Mouse (Mus musculus) heart, embryonic 10.5 days (tissue): ENCODE measurements around the gene Bud23. TPM values are rescaled to one million over a fixed set of nuclear protein-coding genes. Genes with fewer than 3 reads are reported as not detected.

Source experiments
- DNase-seq: peaks from one replicate; pipeline ENCODE4 v3.0.0-alpha.2; 2017; ENCODE audit warnings: low spot score
- H3K27ac ChIP-seq: fragments of 300-500 bp; sonication (generic); 2 replicates; pipeline ENCODE4 v1.5.1; 2016; ENCODE audit warnings: mild to moderate bottlenecking
- H3K27me3 ChIP-seq: fragments of 300-500 bp; sonication (generic); 2 replicates; pipeline ENCODE4 v1.6.1; 2016; ENCODE audit warnings: mild to moderate bottlenecking; ENCODE audit not compliant: poor library complexity, insufficient read depth, severe bottlenecking
- H3K36me3 ChIP-seq: fragments of 300-500 bp; sonication (generic); 2 replicates; pipeline ENCODE4 v1.6.1; 2016; ENCODE audit warnings: mild to moderate bottlenecking, moderate library complexity
- H3K4me1 ChIP-seq: fragments of 300-500 bp; sonication (generic); 2 replicates; pipeline ENCODE4 v1.6.1; 2016; ENCODE audit warnings: mild to moderate bottlenecking
- H3K4me3 ChIP-seq: fragments of 300-500 bp; sonication (generic); 2 replicates; pipeline ENCODE4 v1.5.1; 2016; ENCODE audit warnings: mild to moderate bottlenecking, moderate library complexity
- H3K9me3 ChIP-seq: fragments of 300-500 bp; sonication (generic); 2 replicates; pipeline ENCODE4 v1.6.1; 2016; ENCODE audit warnings: mild to moderate bottlenecking, moderate library complexity
- WGBS: fragments of 180-500 bp; shearing (Covaris S2); methylation state at CpG from one replicate; pipeline ENCODE4 v1.1.7; 2016; 5-methylcytosine and 5-hydroxymethylcytosine counted together
- polyA plus RNA-seq: library from polyadenylated mRNA; unstranded; fragments of >200 nt; fragmentation: Nextera tagmentation; extraction: Ambion mirVana; gene quantifications from 2 replicates; pipeline ENCODE4 v1.2.1, GENCODE M21; 2016

Gene Bud23
- polyA plus RNA-seq, 1 experiment from 2014 or later: 134 TPM

- DNase-seq: no peak
- WGBS: 44% methylated on average over 18 of the region's 18 CpGs
- peaks cover 11% of the 10 kb centered on the region; the same call in 1 of the 2 replicates for H3K36me3 ChIP-seq
- H3K4me1 ChIP-seq: peaks cover 34% of the 10 kb centered on the region
- peak overlapping the region; percentile 28; the same call in 1 of the 2 replicates for H3K4me3 ChIP-seq
- H3K27ac ChIP-seq: peak overlapping the region; percentile 56; the same call in 1 of the 2 replicates
- no peaks in the 10 kb centered on the region for H3K9me3 ChIP-seq
- H3K27me3 ChIP-seq: no peaks in the 10 kb centered on the region
Measured at GRCm38 (mm10) chr5:135029007-135029854, 35.5 kb downstream of the Bud23 start.

GRCm38 (mm10) chr5:135025899-135026298 lies 38.9 kb downstream of the Bud23 start:
- no peak for DNase-seq
- Histone ChIP-seq H3K4me3 (peak overlapping the region; percentile 33), H3K27me3 (no peaks in the 10 kb centered on the region; the same call in 1 of the 2 replicates), H3K4me1 (peaks cover 41% of the 10 kb centered on the region), H3K36me3 (no peaks in the 10 kb centered on the region), H3K27ac (peak overlapping the region; percentile 47; the same call in 1 of the 2 replicates), H3K9me3 (no peaks in the 10 kb centered on the region)
- WGBS: 12% methylated on average over 7 of the region's 7 CpGs

GRCm38 (mm10) chr5:135024665-135025224 lies 40.0 kb downstream of the Bud23 start:
- WGBS: 48% methylated on average over 11 of the region's 11 CpGs
- Histone ChIP-seq H3K4me1 (peaks cover 41% of the 10 kb centered on the region), H3K9me3 (no peaks in the 10 kb centered on the region), H3K4me3 (peak overlapping the region; percentile 85), H3K36me3 (no peaks in the 10 kb centered on the region), H3K27me3 (no peaks in the 10 kb centered on the region; the same call in 1 of the 2 replicates), H3K27ac (peak overlapping the region; percentile 10; the same call in 1 of the 2 replicates)
- peak; percentile 89 for DNase-seq

- WGBS: 1% methylated on average over 60 of the region's 61 CpGs
- Histone ChIP-seq H3K4me1 (peaks cover 30% of the 10 kb centered on the region), H3K27ac (peak within 1 kb of the TSS; percentile 85)
Measured at GRCm38 (mm10) chr5:135023344-135024173, 41.2 kb downstream of the Bud23 start, which contains the start of gene Stx1a. Stx1a (plus strand) TSS chr5:135023482.

GRCm38 (mm10) chr5:135021814-135022213 lies 42.9 kb downstream of the Bud23 start:
- H3K4me3 ChIP-seq: no peak overlapping the region
- 76% methylated on average over 6 of the region's 6 CpGs for WGBS
- no peaks in the 10 kb centered on the region; the same call in 1 of the 2 replicates for H3K27me3 ChIP-seq
- no peak overlapping the region for H3K27ac ChIP-seq
- DNase-seq: no peak
- H3K9me3 ChIP-seq: no peaks in the 10 kb centered on the region
- H3K36me3 ChIP-seq: no peaks in the 10 kb centered on the region
- H3K4me1 ChIP-seq: peaks cover 25% of the 10 kb centered on the region

More at GRCm38 (mm10) chr5:135023344-135024173, 41.2 kb downstream of the Bud23 start, which contains the start of gene Stx1a:
- Histone ChIP-seq H3K27me3 (no peaks in the 10 kb centered on the region; the same call in 1 of the 2 replicates), H3K9me3 (no peaks in the 10 kb centered on the region), H3K4me3 (peak within 1 kb of the TSS; percentile 85), H3K36me3 (no peaks in the 10 kb centered on the region)
- peak; percentile 96 for DNase-seq

GRCm38 (mm10) chr5:135016224-135016759 lies 48.5 kb downstream of the Bud23 start:
- no peak overlapping the region for H3K4me3 ChIP-seq
- no peak for DNase-seq
- no peak overlapping the region for H3K27ac ChIP-seq
- H3K4me1 ChIP-seq: peaks cover 23% of the 10 kb centered on the region
- no peaks in the 10 kb centered on the region; the same call in 1 of the 2 replicates for H3K27me3 ChIP-seq
- WGBS: 53% methylated on average over 4 of the region's 4 CpGs
- H3K36me3 ChIP-seq: peaks cover under 1% of the 10 kb centered on the region; the same call in 1 of the 2 replicates
- H3K9me3 ChIP-seq: no peaks in the 10 kb centered on the region

- Histone ChIP-seq H3K27me3 (no peaks in the 10 kb centered on the region), H3K36me3 (peaks cover 6% of the 10 kb centered on the region), H3K4me3 (no peak overlapping the region), H3K4me1 (peaks cover 31% of the 10 kb centered on the region), H3K9me3 (no peaks in the 10 kb centered on the region), H3K27ac (no peak overlapping the region)
- DNase-seq: peak; percentile 92
- 13% methylated on average over 7 of the region's 7 CpGs for WGBS
Measured at GRCm38 (mm10) chr5:135015497-135015896, 49.3 kb downstream of the Bud23 start.

GRCm38 (mm10) chr5:135012671-135013441 lies 51.9 kb downstream of the Bud23 start:
- DNase-seq: peak; percentile 88
- Histone ChIP-seq H3K4me3 (peak overlapping the region; percentile 43), H3K27me3 (no peaks in the 10 kb centered on the region), H3K36me3 (peaks cover 6% of the 10 kb centered on the region), H3K4me1 (peaks cover 43% of the 10 kb centered on the region), H3K9me3 (no peaks in the 10 kb centered on the region), H3K27ac (peak overlapping the region; percentile 67; the same call in 1 of the 2 replicates)
- WGBS: 4% methylated on average over 16 of the region's 16 CpGs

- DNase-seq: no peak
- Histone ChIP-seq H3K27me3 (no peaks in the 10 kb centered on the region), H3K36me3 (peaks cover 6% of the 10 kb centered on the region), H3K27ac (peak overlapping the region; percentile 67), H3K9me3 (no peaks in the 10 kb centered on the region), H3K4me1 (peaks cover 46% of the 10 kb centered on the region), H3K4me3 (peak overlapping the region; percentile 43)
- 25% methylated on average over 26 of the region's 26 CpGs for WGBS
Measured at GRCm38 (mm10) chr5:135011809-135012613, 52.7 kb downstream of the Bud23 start.

GRCm38 (mm10) chr5:135010841-135011743 lies 53.7 kb downstream of the Bud23 start:
- 0 out of 2 replicates have a peak overlapping the region, but pooled peaks have one; percentile 75 for H3K4me3 ChIP-seq
- 88% methylated on average over 25 of the region's 25 CpGs for WGBS
- H3K27ac ChIP-seq: peak overlapping the region; percentile 67; the same call in 1 of the 2 replicates
- H3K4me1 ChIP-seq: peaks cover 44% of the 10 kb centered on the region
- peaks cover 6% of the 10 kb centered on the region for H3K36me3 ChIP-seq
- H3K9me3 ChIP-seq: no peaks in the 10 kb centered on the region
- no peaks in the 10 kb centered on the region for H3K27me3 ChIP-seq
- no peak for DNase-seq
